Mouse (Mus musculus) liver, embryonic 14.5 days (tissue): Measurements from ENCODE around the gene Ap1s3.

Experiments used
- CTCF ChIP-seq: IDR thresholded peaks from 2 replicates; pipeline ENCODE4 v1.5.1; 2016; ENCODE audit warnings: antibody characterized with exemption, low read depth, control low read depth
- EP300 ChIP-seq: IDR thresholded peaks from 2 replicates; pipeline ENCODE4 v1.6.1; 2016; ENCODE audit warnings: antibody characterized with exemption, low read depth

DNA sequence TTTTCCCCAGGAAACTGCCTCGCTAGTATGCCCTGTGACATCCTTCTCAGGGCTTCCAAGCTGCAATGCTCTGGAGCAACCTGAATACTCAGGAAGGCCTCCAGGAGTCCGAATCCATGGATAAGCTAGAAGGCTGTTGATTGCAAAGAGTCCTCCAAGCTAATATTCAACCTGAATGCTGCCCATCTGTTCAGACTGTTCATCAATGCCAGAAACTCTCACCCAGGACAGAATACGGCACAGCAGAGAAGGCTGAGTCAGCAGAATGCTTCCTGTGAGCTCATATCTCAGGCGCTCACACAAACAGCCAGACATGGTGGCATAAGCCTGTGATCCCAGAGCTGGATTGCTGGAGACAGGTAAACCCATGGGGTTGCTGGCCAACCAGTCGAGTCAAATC lies 41.3 kb upstream of the Ap1s3 start:
- TF ChIP-seq CTCF (no peak), EP300 (no peak)
